Mouse (Mus musculus) forebrain, embryonic 11.5 days (tissue): Measurements from ENCODE around the gene Musk. TPM values are rescaled to one million over a fixed set of nuclear protein-coding genes. Genes with fewer than 3 reads are reported as not detected.

ENCODE experiments used
- ATAC-seq: fragments of 200-750 bp; cut with Nextera tagmentation; replicated peaks from 2 replicates; pipeline ENCODE4 v1.8.0; 2017; ENCODE audit warnings: moderate TSS enrichment; ENCODE audit not compliant: low FRiP score
- DNase-seq: peaks from one replicate; pipeline ENCODE4 v3.0.0-alpha.2; 2017; ENCODE audit warnings: low spot score
- H3K27ac ChIP-seq: fragments of 300-500 bp; sonication (generic); 2 replicates; pipeline ENCODE4 v1.5.1; 2014; ENCODE audit warnings: low read depth, low read length
- H3K27me3 ChIP-seq: fragments of 300-500 bp; sonication (generic); 2 replicates; pipeline ENCODE4 v1.6.1; 2014; ENCODE audit warnings: mild to moderate bottlenecking, low read length, mixed read lengths; ENCODE audit not compliant: control insufficient read depth, insufficient read depth
- H3K36me3 ChIP-seq: fragments of 300-500 bp; sonication (generic); 2 replicates; pipeline ENCODE4 v1.6.1; 2014; ENCODE audit warnings: mild to moderate bottlenecking, low read length, moderate library complexity, mixed read lengths; ENCODE audit not compliant: control insufficient read depth, insufficient read depth
- H3K4me1 ChIP-seq: fragments of 300-500 bp; sonication (generic); replicated peaks from 2 replicates; pipeline ENCODE4 v1.6.1; 2014; ENCODE audit warnings: low read length, mixed read lengths; ENCODE audit not compliant: control insufficient read depth, insufficient read depth
- H3K4me2 ChIP-seq: fragments of 300-500 bp; sonication (generic); 2 replicates; pipeline ENCODE4 v1.6.1; 2014; ENCODE audit warnings: low read depth, mild to moderate bottlenecking, low read length, moderate library complexity, mixed read lengths; ENCODE audit not compliant: severe bottlenecking
- H3K4me3 ChIP-seq: fragments of 300-500 bp; sonication (generic); 2 replicates; pipeline ENCODE4 v1.5.1; 2014; ENCODE audit warnings: low read depth, low read length
- H3K9ac ChIP-seq: fragments of 300-500 bp; sonication (generic); 2 replicates; pipeline ENCODE4 v1.6.1; 2014; ENCODE audit warnings: low read length
- H3K9me3 ChIP-seq: fragments of 300-500 bp; sonication (generic); 2 replicates; pipeline ENCODE4 v1.6.1; 2016; ENCODE audit warnings: low read length, mixed read lengths; ENCODE audit not compliant: control insufficient read depth
- WGBS: fragments of 180-500 bp; shearing (Covaris S2); extraction: QIAGEN DNeasy Blood & Tissue Kit; methylation state at CpG from one replicate; pipeline ENCODE4 v1.1.7; 2014; 5-methylcytosine and 5-hydroxymethylcytosine counted together
- polyA plus RNA-seq: library from polyadenylated mRNA; unstranded; fragments of >200 nt; fragmentation: Nextera tagmentation; extraction: Ambion mirVana; gene quantifications from 2 replicates; pipeline ENCODE4 v1.2.1, GENCODE M21; 2014

Gene Musk
- polyA plus RNA-seq, 1 experiment from 2014 or later = 0.07 TPM

DNA sequence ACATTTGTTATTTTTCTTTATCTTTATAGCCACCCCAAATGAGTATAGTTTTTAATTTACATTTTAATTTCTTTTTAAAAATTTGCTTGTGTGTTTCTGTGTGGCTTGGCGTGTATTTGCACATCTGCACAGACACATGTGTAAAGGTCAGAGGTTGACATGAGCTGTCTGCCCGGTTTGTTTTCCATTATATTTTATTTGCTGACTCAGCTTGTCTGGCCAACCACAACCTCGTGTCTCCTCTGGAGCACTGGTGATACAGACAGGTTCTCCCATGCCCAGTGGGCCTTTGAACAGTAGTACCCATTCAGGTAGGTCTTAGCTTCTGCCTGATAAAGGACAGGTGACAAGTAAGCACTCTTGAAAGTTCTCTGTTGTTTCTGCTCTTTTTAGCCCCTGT, 7.3 kb downstream of the Musk start:
- WGBS = 88% methylated on average over 3 of the region's 3 CpGs
- H3K9me3 ChIP-seq = no peaks in the 10 kb centered on the region
- H3K4me2 ChIP-seq = no peak overlapping the region
- ATAC-seq (no peak), DNase-seq (no peak)
- no peak overlapping the region for H3K4me3 ChIP-seq
- no peak overlapping the region for H3K9ac ChIP-seq
- H3K27me3 ChIP-seq = no peaks in the 10 kb centered on the region
- H3K4me1 ChIP-seq = no peaks in the 10 kb centered on the region
- no peaks in the 10 kb centered on the region for H3K36me3 ChIP-seq
- no peak overlapping the region for H3K27ac ChIP-seq

- no peak overlapping the region for H3K27ac ChIP-seq
- H3K9ac ChIP-seq = no peak overlapping the region
- WGBS = 89% methylated on average over 5 of the region's 5 CpGs
- DNase-seq (no peak), ATAC-seq (no peak)
- no peaks in the 10 kb centered on the region for H3K9me3 ChIP-seq
- H3K4me1 ChIP-seq = no peaks in the 10 kb centered on the region
- H3K4me3 ChIP-seq = no peak overlapping the region
- no peaks in the 10 kb centered on the region for H3K27me3 ChIP-seq
- no peak overlapping the region for H3K4me2 ChIP-seq
- H3K36me3 ChIP-seq = no peaks in the 10 kb centered on the region
Measured at GRCm38 (mm10) chr4:58303862-58304261, 18.1 kb downstream of the Musk start.

- no peaks in the 10 kb centered on the region for H3K36me3 ChIP-seq
- H3K27ac ChIP-seq = no peak overlapping the region
- DNase-seq (no peak), ATAC-seq (no peak)
- no peak overlapping the region for H3K9ac ChIP-seq
- WGBS = 51% methylated on average over 7 of the region's 7 CpGs
- H3K4me2 ChIP-seq = no peak overlapping the region
- H3K27me3 ChIP-seq = no peaks in the 10 kb centered on the region
- no peaks in the 10 kb centered on the region for H3K9me3 ChIP-seq
- H3K4me3 ChIP-seq = no peak overlapping the region
- no peaks in the 10 kb centered on the region for H3K4me1 ChIP-seq
Measured at GRCm38 (mm10) chr4:58304564-58304963, 18.8 kb downstream of the Musk start.

- no peaks in the 10 kb centered on the region for H3K4me1 ChIP-seq
- H3K9ac ChIP-seq = no peak overlapping the region
Measured at GRCm38 (mm10) chr4:58307421-58307820, 21.7 kb downstream of the Musk start.

GRCm38 (mm10) chr4:58313344-58313743, 27.6 kb downstream of the Musk start:
- DNase-seq (no peak), ATAC-seq (no peak)
- Histone ChIP-seq H3K27me3 (no peaks in the 10 kb centered on the region), H3K36me3 (no peaks in the 10 kb centered on the region), H3K4me3 (no peak overlapping the region), H3K9ac (no peak overlapping the region), H3K4me2 (no peak overlapping the region), H3K27ac (no peak overlapping the region), H3K4me1 (no peaks in the 10 kb centered on the region), H3K9me3 (no peaks in the 10 kb centered on the region)
- WGBS = 76% methylated on average over 1 of the region's 1 CpGs

More at GRCm38 (mm10) chr4:58307421-58307820, 21.7 kb downstream of the Musk start:
- DNase-seq = no peak
- no peaks in the 10 kb centered on the region for H3K9me3 ChIP-seq
- H3K4me2 ChIP-seq = no peak overlapping the region
- 73% methylated on average over 2 of the region's 2 CpGs for WGBS
- H3K4me3 ChIP-seq = no peak overlapping the region
- no peak overlapping the region for H3K27ac ChIP-seq
- no peaks in the 10 kb centered on the region for H3K36me3 ChIP-seq
- no peaks in the 10 kb centered on the region for H3K27me3 ChIP-seq
- ATAC-seq = no peak

GRCm38 (mm10) chr4:58314942-58315508, 29.3 kb downstream of the Musk start:
- H3K27ac ChIP-seq = no peak overlapping the region
- H3K9ac ChIP-seq = no peak overlapping the region
- no peak for ATAC-seq
- H3K4me2 ChIP-seq = no peak overlapping the region
- 78% methylated on average over 4 of the region's 4 CpGs for WGBS
- H3K9me3 ChIP-seq = no peaks in the 10 kb centered on the region
- no peaks in the 10 kb centered on the region for H3K36me3 ChIP-seq
- no peak for DNase-seq
- no peak overlapping the region for H3K4me3 ChIP-seq
- H3K4me1 ChIP-seq = no peaks in the 10 kb centered on the region
- no peaks in the 10 kb centered on the region for H3K27me3 ChIP-seq

DNA sequence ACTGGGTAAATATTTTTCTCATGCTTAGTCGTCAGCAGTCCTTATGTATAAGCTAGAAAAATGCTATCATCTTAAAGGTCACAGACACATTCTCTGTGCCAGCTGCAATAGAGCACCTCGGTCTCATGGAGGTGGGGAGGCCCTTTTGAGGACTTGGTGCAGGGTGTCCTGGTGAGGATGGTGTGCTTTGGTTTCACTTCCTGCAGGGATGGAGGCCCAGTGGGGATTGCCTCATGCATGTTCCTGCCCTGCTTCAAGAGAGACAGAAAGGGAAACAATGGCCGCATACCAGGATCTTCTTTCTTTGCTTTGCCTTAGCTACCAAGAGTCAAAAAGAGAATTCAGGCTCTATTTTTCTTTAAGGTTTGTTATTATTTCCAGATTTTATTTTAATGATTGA, 31.8 kb downstream of the Musk start:
- Histone ChIP-seq H3K27ac (no peak overlapping the region), H3K4me1 (no peaks in the 10 kb centered on the region), H3K4me3 (no peak overlapping the region), H3K9me3 (no peaks in the 10 kb centered on the region), H3K27me3 (no peaks in the 10 kb centered on the region), H3K4me2 (no peak overlapping the region), H3K36me3 (no peaks in the 10 kb centered on the region), H3K9ac (no peak overlapping the region)
- 81% methylated on average over 3 of the region's 3 CpGs for WGBS
- ATAC-seq = no peak
- no peak for DNase-seq

GRCm38 (mm10) chr4:58320293-58320692, 34.5 kb downstream of the Musk start:
- Histone ChIP-seq H3K9ac (no peak overlapping the region), H3K4me1 (no peaks in the 10 kb centered on the region), H3K27ac (no peak overlapping the region), H3K36me3 (no peaks in the 10 kb centered on the region), H3K4me2 (no peak overlapping the region), H3K9me3 (no peaks in the 10 kb centered on the region), H3K4me3 (no peak overlapping the region), H3K27me3 (no peaks in the 10 kb centered on the region)
- ATAC-seq (no peak), DNase-seq (no peak)
- WGBS = 82% methylated on average over 4 of the region's 4 CpGs

GRCm38 (mm10) chr4:58326746-58327145, 41.0 kb downstream of the Musk start:
- WGBS = 4% methylated on average over 3 of the region's 3 CpGs
- Histone ChIP-seq H3K9ac (no peak overlapping the region), H3K27ac (no peak overlapping the region), H3K4me3 (no peak overlapping the region), H3K4me2 (no peak overlapping the region), H3K27me3 (no peaks in the 10 kb centered on the region), H3K4me1 (no peaks in the 10 kb centered on the region), H3K9me3 (no peaks in the 10 kb centered on the region), H3K36me3 (no peaks in the 10 kb centered on the region)
- 0 out of 2 replicates have a peak, but pooled peaks have one; percentile 42 for ATAC-seq
- DNase-seq = no peak
